Mouse (Mus musculus) bone marrow macrophage, adult 2 months (primary cell): ENCODE results near the gene Nsd1.

Source experiments
- CTCF ChIP-seq: IDR thresholded peaks from 2 replicates; pipeline ENCODE4 v1.5.1; 2012; ENCODE audit warnings: low read depth, mild to moderate bottlenecking, low read length, moderate library complexity
- POLR2A ChIP-seq: IDR thresholded peaks from 2 replicates; pipeline ENCODE4 v1.6.1; 2012; ENCODE audit warnings: mild to moderate bottlenecking, low read depth, low read length, borderline replicate concordance

GRCm38 (mm10) chr13:55300913-55301312 lies 91.3 kb downstream of the Nsd1 start:
- TF ChIP-seq POLR2A = no peak
- no peak for TF ChIP-seq CTCF
